Mouse (Mus musculus) cerebellum, adult 2 months (tissue): ENCODE measurements at regions not wholly inside any gene's neighbourhood (a gene's known extent, or its start where the extent isn't known, plus 50 kb on each side); places are given as distances from the start of the nearest gene placed in this dataset.

Source experiments
- CTCF ChIP-seq: fragments of 200-500 bp; IDR thresholded peaks from 2 replicates; pipeline ENCODE4 v1.5.1; 2011; ENCODE audit warnings: low read depth, mild to moderate bottlenecking, control low read depth, low read length, moderate library complexity, borderline replicate concordance; ENCODE audit not compliant: insufficient read depth
- POLR2A ChIP-seq: fragments of 200-500 bp; IDR thresholded peaks from 2 replicates; pipeline ENCODE4 v1.6.1; 2011; ENCODE audit warnings: low read length, control low read depth, borderline replicate concordance; ENCODE audit not compliant: insufficient read depth

GRCm38 (mm10) chr12:15459429-15459828, 357.3 kb downstream of the Trib2 start:
- no peak for TF ChIP-seq POLR2A
- TF ChIP-seq CTCF: no peak
